Mouse (Mus musculus) neural tube, embryonic 13.5 days (tissue): Measurements from ENCODE around the gene Knstrn. TPM values are rescaled to one million over a fixed set of nuclear protein-coding genes. Genes with fewer than 3 reads are reported as not detected.
A peak's percentile ranks its signal among the peaks of the same experiment; 100 is the strongest.

Experiments
- ATAC-seq: fragments of 200-750 bp; cut with Nextera tagmentation; 2 replicates; pipeline ENCODE4 v1.8.0; 2017; ENCODE audit warnings: low read depth, mild to moderate bottlenecking, moderate TSS enrichment, moderate library complexity
- H3K27ac ChIP-seq: fragments of 300-500 bp; sonication (generic); replicated peaks from 2 replicates; pipeline ENCODE4 v1.5.1; 2015; ENCODE audit warnings: moderate library complexity, mild to moderate bottlenecking, inconsistent platforms
- H3K27me3 ChIP-seq: fragments of 300-500 bp; sonication (generic); 2 replicates; pipeline ENCODE4 v1.6.1; 2015; ENCODE audit warnings: mild to moderate bottlenecking, inconsistent platforms
- H3K36me3 ChIP-seq: fragments of 300-500 bp; sonication (generic); 2 replicates; pipeline ENCODE4 v1.6.1; 2015; ENCODE audit warnings: mild to moderate bottlenecking, inconsistent platforms
- H3K4me1 ChIP-seq: fragments of 300-500 bp; sonication (generic); replicated peaks from 2 replicates; pipeline ENCODE4 v1.6.1; 2015; ENCODE audit warnings: inconsistent platforms
- H3K4me2 ChIP-seq: fragments of 300-500 bp; sonication (generic); 2 replicates; pipeline ENCODE4 v1.6.1; 2015; ENCODE audit warnings: inconsistent platforms, mild to moderate bottlenecking, moderate library complexity
- H3K4me3 ChIP-seq: fragments of 300-500 bp; sonication (generic); 2 replicates; pipeline ENCODE4 v1.5.1; 2015; ENCODE audit warnings: mild to moderate bottlenecking, inconsistent platforms
- H3K9ac ChIP-seq: fragments of 300-500 bp; sonication (generic); 2 replicates; pipeline ENCODE4 v1.6.1; 2015; ENCODE audit warnings: moderate library complexity, mild to moderate bottlenecking, inconsistent platforms
- H3K9me3 ChIP-seq: fragments of 300-500 bp; sonication (generic); 2 replicates; pipeline ENCODE4 v1.6.1; 2016; ENCODE audit warnings: inconsistent platforms
- WGBS: fragments of 180-500 bp; shearing (Covaris S2); methylation state at CpG from one replicate; pipeline ENCODE4 v1.1.7; 2015; 5-methylcytosine and 5-hydroxymethylcytosine counted together
- polyA plus RNA-seq: library from polyadenylated mRNA; unstranded; fragments of >200 nt; fragmentation: Nextera tagmentation; extraction: Ambion mirVana; gene quantifications from 2 replicates; pipeline ENCODE4 v1.2.1, GENCODE M21; 2015

Gene Knstrn
- polyA plus RNA-seq, 1 experiment from 2014 or later = 23.8 TPM

DNA sequence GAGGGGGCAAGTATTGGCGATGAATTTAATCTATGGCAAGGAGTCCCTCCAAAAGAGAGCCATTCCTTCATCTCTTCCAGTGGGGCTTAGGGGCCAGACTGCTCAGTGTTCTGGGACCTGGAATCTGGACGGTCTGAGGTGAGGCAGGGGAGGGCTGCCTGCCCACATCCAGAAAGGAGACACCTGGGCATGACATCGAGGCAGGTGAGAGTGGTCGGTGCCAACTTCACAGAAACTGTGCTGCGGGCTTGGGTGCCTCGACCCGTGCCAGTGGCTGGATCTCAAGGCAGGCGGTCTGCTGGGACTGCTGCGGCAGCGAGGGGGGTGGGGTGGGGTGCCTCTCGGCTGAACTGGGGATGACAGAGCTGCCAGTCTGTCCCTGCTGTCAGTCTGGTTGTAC, 84.0 kb downstream of the Knstrn start:
- H3K4me1 ChIP-seq = peaks cover 47% of the 10 kb centered on the region
- no peak for ATAC-seq
- no peak overlapping the region for H3K4me3 ChIP-seq
- no peaks in the 10 kb centered on the region for H3K36me3 ChIP-seq
- 0 out of 2 replicates have a peak overlapping the region, but pooled peaks have one; percentile 3 for H3K9ac ChIP-seq
- WGBS = under 1% methylated on average over 11 of the region's 11 CpGs
- no peaks in the 10 kb centered on the region for H3K9me3 ChIP-seq
- peaks cover 78% of the 10 kb centered on the region for H3K27me3 ChIP-seq
- H3K27ac ChIP-seq = no peak overlapping the region
- peak overlapping the region; percentile 63; the same call in 1 of the 2 replicates for H3K4me2 ChIP-seq

- Histone ChIP-seq H3K9me3 (no peaks in the 10 kb centered on the region), H3K27ac (no peak overlapping the region), H3K9ac (0 out of 2 replicates have a peak overlapping the region, but pooled peaks have one; percentile 5), H3K4me1 (peaks cover 57% of the 10 kb centered on the region), H3K4me2 (no peak overlapping the region), H3K4me3 (no peak overlapping the region), H3K36me3 (no peaks in the 10 kb centered on the region), H3K27me3 (peaks cover 68% of the 10 kb centered on the region)
- WGBS = 5% methylated on average over 4 of the region's 4 CpGs
- ATAC-seq = no peak
Observed at GRCm38 (mm10) chr2:118898771-118899170, 85.0 kb downstream of the Knstrn start.

GRCm38 (mm10) chr2:118899306-118899705, 85.5 kb downstream of the Knstrn start:
- Histone ChIP-seq H3K27me3 (peaks cover 63% of the 10 kb centered on the region), H3K4me3 (no peak overlapping the region), H3K9ac (no peak overlapping the region), H3K4me1 (peaks cover 62% of the 10 kb centered on the region), H3K27ac (no peak overlapping the region), H3K36me3 (no peaks in the 10 kb centered on the region), H3K4me2 (no peak overlapping the region), H3K9me3 (no peaks in the 10 kb centered on the region)
- no peak for ATAC-seq
- 8% methylated on average over 7 of the region's 7 CpGs for WGBS

DNA sequence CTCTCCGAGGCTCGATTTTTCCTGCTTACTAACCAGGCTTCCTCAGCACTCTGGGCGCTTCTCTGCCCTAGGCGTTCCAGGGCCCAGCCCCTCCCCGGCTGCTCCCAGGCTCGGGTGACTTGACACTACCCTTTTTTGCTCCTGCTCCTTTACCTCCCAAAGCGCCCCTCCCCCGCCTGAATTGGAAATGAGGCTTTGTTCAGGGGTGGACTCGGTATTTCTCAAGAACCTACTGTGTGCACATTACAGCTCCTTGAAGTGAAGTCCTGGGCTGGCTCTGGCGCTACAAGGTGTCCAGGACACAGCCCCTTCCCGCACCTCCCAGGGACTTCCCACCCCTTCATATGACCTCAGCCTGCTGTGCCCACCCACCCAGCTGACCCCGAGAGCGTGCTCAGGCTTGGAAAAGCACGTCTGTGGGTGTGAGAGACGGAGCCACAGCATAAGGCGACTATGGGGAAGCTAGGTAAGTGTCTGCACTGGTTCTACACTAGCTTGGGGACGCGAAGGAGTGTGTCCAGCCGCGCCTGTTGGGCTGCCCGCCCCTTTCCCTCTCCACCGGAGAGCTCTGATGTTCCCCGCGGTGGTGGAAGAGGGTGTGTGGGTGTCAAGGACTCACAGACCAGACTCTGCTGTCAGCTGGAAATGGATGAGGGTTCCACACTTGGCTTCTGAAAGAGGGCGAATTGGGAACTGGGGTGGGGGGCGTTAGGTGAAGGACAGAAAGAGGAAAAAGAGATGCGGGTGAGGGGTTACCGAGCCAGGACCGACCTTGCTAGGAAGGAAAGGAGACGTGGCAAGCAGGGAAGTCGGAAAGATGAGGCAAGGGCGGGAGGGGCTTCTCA, 86.4 kb downstream of the Knstrn start, which contains the start of gene Bahd1:
TSS of gene Bahd1 (plus strand) at position 397 of the 845 bp plus-strand sequence.
- H3K4me3 ChIP-seq = peak within 1 kb of the TSS; percentile 92
- peak within 1 kb of the TSS; percentile 74 for H3K9ac ChIP-seq
- under 1% methylated on average over 32 of the region's 32 CpGs for WGBS
- peak within 1 kb of the TSS; percentile 93; the same call in 1 of the 2 replicates for H3K27ac ChIP-seq
- H3K4me2 ChIP-seq = peak within 1 kb of the TSS; percentile 97
- H3K4me1 ChIP-seq = peaks cover 71% of the 10 kb centered on the region
- peaks cover 54% of the 10 kb centered on the region for H3K27me3 ChIP-seq
- H3K9me3 ChIP-seq = no peaks in the 10 kb centered on the region
- no peaks in the 10 kb centered on the region for H3K36me3 ChIP-seq
- peak; percentile 12 for ATAC-seq

DNA sequence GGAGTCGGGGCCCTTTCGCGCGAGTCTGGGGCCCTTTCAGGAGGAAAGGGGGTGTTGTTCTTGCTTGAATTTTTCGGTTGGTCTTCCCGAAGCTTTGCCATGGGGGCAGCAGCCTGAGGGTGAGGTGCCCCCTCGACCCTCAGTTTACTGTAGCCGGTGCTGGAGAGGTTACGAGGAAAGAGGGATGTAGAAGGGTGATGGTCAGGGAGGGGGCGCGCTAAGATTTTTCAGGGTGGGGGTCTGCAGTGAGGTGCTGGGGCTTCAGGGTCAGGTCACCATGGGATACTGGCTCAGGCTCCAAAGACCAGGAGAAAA, 87.0 kb downstream of the Knstrn start:
- Histone ChIP-seq H3K4me1 (peaks cover 77% of the 10 kb centered on the region), H3K9ac (peak overlapping the region; percentile 74), H3K4me3 (peak overlapping the region; percentile 92), H3K36me3 (no peaks in the 10 kb centered on the region), H3K27me3 (peaks cover 48% of the 10 kb centered on the region), H3K4me2 (peak overlapping the region; percentile 97), H3K27ac (0 out of 2 replicates have a peak overlapping the region, but pooled peaks have one; percentile 38), H3K9me3 (no peaks in the 10 kb centered on the region)
- ATAC-seq = peak; percentile 6
- WGBS = 0% methylated on average over 11 of the region's 11 CpGs

- ATAC-seq = peak; percentile 91
- no peaks in the 10 kb centered on the region for H3K36me3 ChIP-seq
Observed at GRCm38 (mm10) chr2:118901175-118902031, 87.6 kb downstream of the Knstrn start.

DNA sequence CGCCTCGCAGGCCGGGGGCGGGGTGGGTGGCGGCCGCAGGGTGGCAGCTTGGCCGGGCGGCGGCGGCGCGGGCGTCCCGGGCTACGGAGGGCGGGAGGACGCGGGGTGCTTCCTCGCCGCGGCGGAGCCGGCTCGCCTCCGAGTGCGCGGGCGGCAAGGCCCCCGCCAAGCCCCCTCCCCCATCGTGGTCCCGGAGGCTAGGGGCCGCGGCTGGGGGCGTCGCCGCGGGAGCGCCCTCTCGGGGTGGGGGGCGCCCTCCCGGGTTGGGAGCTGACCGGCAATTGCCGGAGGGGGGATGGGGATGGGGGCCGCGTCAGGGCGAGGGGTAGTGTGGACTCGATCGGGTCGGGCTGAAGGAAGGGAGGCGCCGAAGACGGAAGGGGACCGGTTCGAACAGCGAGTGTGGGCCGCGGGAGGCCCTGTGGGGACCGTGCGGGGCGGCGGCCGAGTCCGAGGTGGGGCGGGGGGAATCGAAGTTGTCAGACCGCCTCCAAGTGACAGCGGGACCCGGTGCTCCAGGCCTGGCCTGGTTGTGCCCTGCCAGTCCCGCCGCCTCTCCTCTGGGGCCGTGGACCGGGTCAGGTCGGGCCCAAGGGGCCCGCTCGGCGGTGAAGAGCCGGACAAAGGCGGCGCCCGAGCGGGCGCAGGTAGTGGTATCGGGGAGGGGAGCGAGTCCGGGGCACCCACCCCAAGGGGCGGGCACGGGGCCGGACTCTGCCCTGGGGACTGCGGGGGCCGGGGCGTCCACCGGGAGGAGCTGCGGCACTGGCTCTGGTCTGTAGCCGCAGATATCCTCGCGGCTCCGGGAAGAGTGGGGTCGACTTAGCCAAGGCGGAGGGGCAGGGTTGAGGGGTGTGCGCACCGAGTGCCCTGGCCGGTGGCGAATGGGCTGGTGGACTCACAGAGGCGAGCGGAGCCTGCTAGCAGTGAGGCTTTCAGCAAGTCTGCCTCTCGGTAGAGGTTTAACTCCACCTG, 88.5 kb downstream of the Knstrn start:
- no peaks in the 10 kb centered on the region for H3K9me3 ChIP-seq
- peak overlapping the region; percentile 97 for H3K4me2 ChIP-seq
- H3K27ac ChIP-seq = peak overlapping the region; percentile 93
- under 1% methylated on average over 64 of the region's 106 CpGs for WGBS
- H3K36me3 ChIP-seq = no peaks in the 10 kb centered on the region
- peak; percentile 13; the same call in 1 of the 2 replicates for ATAC-seq
- peaks cover 32% of the 10 kb centered on the region for H3K27me3 ChIP-seq
- peaks cover 66% of the 10 kb centered on the region for H3K4me1 ChIP-seq
- peak overlapping the region; percentile 95 for H3K9ac ChIP-seq
- H3K4me3 ChIP-seq = peak overlapping the region; percentile 92

More at GRCm38 (mm10) chr2:118901175-118902031, 87.6 kb downstream of the Knstrn start:
- H3K4me2 ChIP-seq = peak overlapping the region; percentile 97
- WGBS = under 1% methylated on average over 96 of the region's 120 CpGs
- peak overlapping the region; percentile 95 for H3K9ac ChIP-seq
- peaks cover 75% of the 10 kb centered on the region for H3K4me1 ChIP-seq
- H3K9me3 ChIP-seq = no peaks in the 10 kb centered on the region
- H3K4me3 ChIP-seq = peak overlapping the region; percentile 92
- H3K27me3 ChIP-seq = peaks cover 42% of the 10 kb centered on the region
- peak overlapping the region; percentile 93 for H3K27ac ChIP-seq

DNA sequence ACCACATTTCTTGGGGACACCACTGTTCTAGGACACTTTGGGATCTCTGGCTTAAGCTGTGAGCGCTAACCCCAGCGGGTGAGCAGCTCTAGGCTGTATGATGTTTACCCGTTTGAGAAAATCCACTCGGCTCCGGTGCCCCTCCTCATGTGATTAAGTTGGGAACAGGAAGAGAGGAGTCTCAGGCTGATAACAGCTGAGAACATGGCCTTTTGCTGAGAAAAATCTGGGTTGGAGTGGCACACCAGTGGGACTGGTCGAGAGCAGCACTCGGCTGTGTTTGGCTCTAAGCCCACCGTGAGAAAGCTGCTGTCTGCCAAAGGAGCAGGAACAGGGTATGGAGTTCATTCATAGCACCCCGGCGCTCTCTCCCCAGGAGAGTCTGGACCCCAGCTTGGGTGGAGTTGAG, 89.5 kb downstream of the Knstrn start:
- peaks cover 22% of the 10 kb centered on the region for H3K27me3 ChIP-seq
- no peaks in the 10 kb centered on the region for H3K9me3 ChIP-seq
- peak overlapping the region; percentile 97 for H3K4me2 ChIP-seq
- no peaks in the 10 kb centered on the region for H3K36me3 ChIP-seq
- peaks cover 57% of the 10 kb centered on the region for H3K4me1 ChIP-seq
- H3K9ac ChIP-seq = peak overlapping the region; percentile 95
- H3K4me3 ChIP-seq = peak overlapping the region; percentile 92
- WGBS = 12% methylated on average over 10 of the region's 10 CpGs
- no peak overlapping the region; the same call in 1 of the 2 replicates for H3K27ac ChIP-seq
- no peak for ATAC-seq

Other genes starting within 250 kb of the Knstrn start
- 14.9 and 16.7 TPM in 2 replicates for gene Bub1b, start 215.8 kb upstream of the Knstrn start, polyA plus RNA-seq
- 12.1 and 15.8 TPM in 2 replicates for gene Pak6, start 150.7 kb upstream of the Knstrn start, polyA plus RNA-seq
- not detected in 2 replicates for gene Ankrd63, start 110.0 kb upstream of the Knstrn start, polyA plus RNA-seq
- 0.46 and 0.61 TPM in 2 replicates for gene Plcb2, start 85.6 kb upstream of the Knstrn start, polyA plus RNA-seq
- gene Inafm2, start 68.2 kb upstream of the Knstrn start, polyA plus RNA-seq = 23.7 and 25.3 TPM in 2 replicates
- 1.2 and 1.4 TPM in 2 replicates for gene Ccdc9b, start 51.3 kb upstream of the Knstrn start, polyA plus RNA-seq
- not detected in 2 replicates for gene Phgr1, start 41.2 kb upstream of the Knstrn start, polyA plus RNA-seq
- 39.9 and 40.7 TPM in 2 replicates for gene Disp2, start 34.3 kb upstream of the Knstrn start, polyA plus RNA-seq
- 47.7 and 48.5 TPM in 2 replicates for gene Ivd, start 48.0 kb downstream of the Knstrn start, polyA plus RNA-seq
- gene Bahd1, start 86.4 kb downstream of the Knstrn start, polyA plus RNA-seq = 5.4 TPM in 2 replicates
- 10.4 TPM in 2 replicates for gene Chst14, start 112.5 kb downstream of the Knstrn start, polyA plus RNA-seq
- gene Ccdc32, start 215.4 kb downstream of the Knstrn start, polyA plus RNA-seq = 36.6 and 37.4 TPM in 2 replicates
- gene Rpusd2, start 220.8 kb downstream of the Knstrn start, polyA plus RNA-seq = 4.2 and 5.9 TPM in 2 replicates
- gene Knl1, start 233.1 kb downstream of the Knstrn start, polyA plus RNA-seq = 7.6 and 9.9 TPM in 2 replicates